37 mouse cellular contexts compared by ENCODE assay signal in the genomic region with DNA sequence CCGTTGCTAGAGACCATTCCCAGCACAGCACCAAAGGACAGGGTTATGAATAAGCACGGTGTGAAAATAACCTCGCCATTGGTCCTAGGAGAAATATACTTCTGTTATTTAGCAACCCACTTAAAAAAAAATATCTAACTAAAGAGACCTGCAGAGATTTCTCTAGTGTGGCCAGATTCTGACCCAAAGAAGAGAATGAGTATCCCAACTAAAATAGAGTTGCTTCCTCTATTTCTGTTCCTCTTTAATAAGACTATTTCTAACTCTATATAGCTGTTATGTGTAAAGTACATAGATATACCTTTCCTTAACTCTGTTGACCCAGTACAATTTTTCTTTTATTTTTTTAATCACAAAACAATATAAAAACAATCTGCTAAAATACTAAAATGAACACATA. TPM values are rescaled to one million over a fixed set of nuclear protein-coding genes. Genes with fewer than 3 reads are reported as not detected.
"Had no signal": no experiment of that assay in that cellular context is flagged by ENCODE, and none has a peak within 500 bp of the region (broad histone marks: within the 10 kb centered on the region; RNA-seq: fewer than 3 reads in every experiment).

No protein-coding gene starts in this region.

- H3K9ac ChIP-seq: heart, embryonic 13.5 days; heart, embryonic 15.5 days; hindbrain, embryonic 13.5 days; hindbrain, embryonic 15.5 days; limb, embryonic 12.5 days had no signal

- H3K27me3 ChIP-seq: heart, embryonic 13.5 days; heart, embryonic 15.5 days; hindbrain, embryonic 13.5 days; hindbrain, embryonic 15.5 days; limb, embryonic 12.5 days had no signal

- H3K4me2 ChIP-seq: heart, embryonic 11.5 days; heart, embryonic 13.5 days; heart, embryonic 15.5 days; hindbrain, embryonic 13.5 days; hindbrain, embryonic 15.5 days; limb, embryonic 12.5 days; liver, embryonic 11.5 days had no signal

- DNase-seq: gastrocnemius, adult 2 months; gastrocnemius, postnatal 10 days; gastrocnemius, postnatal 25 days; heart, adult 11 months; heart, adult 2 months; heart, postnatal 4 days; kidney, adult 18-20 months; kidney, adult 8-10 months; kidney, postnatal 10 days; kidney, postnatal 25 days; kidney, postnatal 4 days; liver had no signal

- H3K9me3 ChIP-seq: heart, embryonic 13.5 days; heart, embryonic 15.5 days; hindbrain, embryonic 13.5 days; hindbrain, embryonic 15.5 days; limb, embryonic 10.5 days; limb, embryonic 12.5 days had no signal

- ATAC-seq: hindbrain, postnatal 0 days; intestine, embryonic 16.5 days had no signal

- H3K4me1 ChIP-seq: heart, embryonic 13.5 days; heart, embryonic 15.5 days; hindbrain, embryonic 13.5 days; hindbrain, embryonic 15.5 days; limb, embryonic 10.5 days; limb, embryonic 12.5 days had no signal

- H3K27ac ChIP-seq: gastrocnemius, adult 2 months; heart, adult 2 months; heart, embryonic 13.5 days; heart, embryonic 15.5 days; hindbrain, embryonic 13.5 days; hindbrain, embryonic 15.5 days; hindbrain, postnatal 0 days; layer of hippocampus, adult 2 months; left cerebral cortex, adult 2 months; limb, embryonic 10.5 days; limb, embryonic 12.5 days had no signal

- H3K4me3 ChIP-seq: gastrocnemius, adult 2 months; heart, adult 2 months; heart, embryonic 13.5 days; heart, embryonic 15.5 days; hindbrain, embryonic 13.5 days; hindbrain, embryonic 15.5 days; layer of hippocampus, adult 2 months; left cerebral cortex, adult 2 months; limb, embryonic 10.5 days; limb, embryonic 12.5 days had no signal

- H3K36me3 ChIP-seq: heart, embryonic 13.5 days; heart, embryonic 15.5 days; hindbrain, embryonic 13.5 days; hindbrain, embryonic 15.5 days; limb, embryonic 10.5 days; limb, embryonic 12.5 days had no signal

RNA-seq across cellular contexts. Expression of a gene that starts 1.4 kb away (rescaled TPM):
- total RNA-seq: gastrocnemius, adult 2 months; gastrocnemius, postnatal 10 days; gastrocnemius, postnatal 25 days; gastrocnemius, postnatal 4 days; heart, adult 2 months; heart, postnatal 25 days; heart, postnatal 4 days; hindbrain, postnatal 0 days; layer of hippocampus, adult 2 months; layer of hippocampus, postnatal 10 days; layer of hippocampus, postnatal 25 days; left cerebral cortex, adult 2 months; left cerebral cortex, postnatal 14 days; left cerebral cortex, postnatal 36 days had no signal
- polyA plus RNA-seq: frontal cortex, adult 2 months; heart, adult 2 months; heart, embryonic 11.5 days; heart, embryonic 13.5 days; heart, embryonic 15.5 days; heart, postnatal 0 days; hindbrain, embryonic 11.5 days; hindbrain, embryonic 13.5 days; hindbrain, embryonic 15.5 days; hindbrain, postnatal 0 days; intestine, embryonic 14.5 days; intestine, embryonic 16.5 days; kidney, embryonic 14.5 days; kidney, embryonic 16.5 days; limb, embryonic 10.5 days; limb, embryonic 12.5 days; limb, embryonic 14.5 days; liver, embryonic 11.5 days had no signal

RNA-seq across cellular contexts. Expression of a gene that starts 12.6 kb away (rescaled TPM):
- total RNA-seq: gastrocnemius, adult 2 months; gastrocnemius, postnatal 10 days; gastrocnemius, postnatal 25 days; gastrocnemius, postnatal 4 days; heart, adult 2 months; heart, postnatal 25 days; heart, postnatal 4 days; layer of hippocampus, adult 2 months; layer of hippocampus, postnatal 10 days; layer of hippocampus, postnatal 25 days; left cerebral cortex, adult 2 months; left cerebral cortex, postnatal 14 days; left cerebral cortex, postnatal 36 days had no signal
- polyA plus RNA-seq: frontal cortex, adult 2 months; heart, adult 2 months; heart, embryonic 11.5 days; heart, embryonic 13.5 days; heart, embryonic 15.5 days; heart, postnatal 0 days; hindbrain, embryonic 11.5 days; hindbrain, embryonic 13.5 days; hindbrain, embryonic 15.5 days; hindbrain, postnatal 0 days; intestine, embryonic 14.5 days; intestine, embryonic 16.5 days; kidney, embryonic 14.5 days; kidney, embryonic 16.5 days; limb, embryonic 10.5 days; limb, embryonic 12.5 days; limb, embryonic 14.5 days; liver, embryonic 11.5 days had no signal

RNA-seq across cellular contexts. Expression of a gene that starts 23.2 kb away (rescaled TPM):
- total RNA-seq: gastrocnemius, adult 2 months; gastrocnemius, postnatal 10 days; gastrocnemius, postnatal 25 days; gastrocnemius, postnatal 4 days; heart, adult 2 months; heart, postnatal 25 days; heart, postnatal 4 days; hindbrain, postnatal 0 days; layer of hippocampus, adult 2 months; layer of hippocampus, postnatal 10 days; layer of hippocampus, postnatal 25 days; left cerebral cortex, adult 2 months; left cerebral cortex, postnatal 14 days; left cerebral cortex, postnatal 36 days had no signal
- polyA plus RNA-seq: frontal cortex, adult 2 months; heart, adult 2 months; heart, embryonic 11.5 days; heart, embryonic 13.5 days; heart, embryonic 15.5 days; heart, postnatal 0 days; hindbrain, embryonic 11.5 days; hindbrain, embryonic 13.5 days; hindbrain, embryonic 15.5 days; hindbrain, postnatal 0 days; intestine, embryonic 14.5 days; intestine, embryonic 16.5 days; kidney, embryonic 14.5 days; kidney, embryonic 16.5 days; limb, embryonic 10.5 days; limb, embryonic 12.5 days; limb, embryonic 14.5 days; liver, embryonic 11.5 days had no signal

RNA-seq across cellular contexts. Expression of a gene that starts 49.3 kb away (rescaled TPM):
- total RNA-seq: gastrocnemius, adult 2 months; gastrocnemius, postnatal 10 days; gastrocnemius, postnatal 25 days; gastrocnemius, postnatal 4 days; heart, adult 2 months; heart, postnatal 25 days; heart, postnatal 4 days; hindbrain, postnatal 0 days; layer of hippocampus, adult 2 months; layer of hippocampus, postnatal 10 days; layer of hippocampus, postnatal 25 days; left cerebral cortex, adult 2 months; left cerebral cortex, postnatal 14 days; left cerebral cortex, postnatal 36 days had no signal
- polyA plus RNA-seq: frontal cortex, adult 2 months; heart, adult 2 months; heart, embryonic 11.5 days; heart, embryonic 13.5 days; heart, embryonic 15.5 days; heart, postnatal 0 days; hindbrain, embryonic 11.5 days; hindbrain, embryonic 13.5 days; hindbrain, embryonic 15.5 days; hindbrain, postnatal 0 days; intestine, embryonic 14.5 days; intestine, embryonic 16.5 days; kidney, embryonic 14.5 days; kidney, embryonic 16.5 days; limb, embryonic 10.5 days; limb, embryonic 12.5 days; limb, embryonic 14.5 days; liver, embryonic 11.5 days had no signal
